Mouse (Mus musculus) hindbrain, embryonic 12.5 days (tissue): ENCODE measurements around the gene Evi2. TPM values are rescaled to one million over a fixed set of nuclear protein-coding genes. Genes with fewer than 3 reads are reported as not detected.

Experiments used
- ATAC-seq: fragments of 200-750 bp; cut with Nextera tagmentation; 2 replicates; pipeline ENCODE4 v1.8.0; 2017; ENCODE audit warnings: moderate TSS enrichment; ENCODE audit not compliant: low FRiP score
- H3K27ac ChIP-seq: fragments of 300-500 bp; sonication (generic); 2 replicates; pipeline ENCODE4 v1.5.1; 2016; ENCODE audit warnings: mild to moderate bottlenecking
- H3K27me3 ChIP-seq: fragments of 300-500 bp; sonication (generic); 2 replicates; pipeline ENCODE4 v1.6.1; 2016; ENCODE audit warnings: mild to moderate bottlenecking
- H3K36me3 ChIP-seq: fragments of 300-500 bp; sonication (generic); 2 replicates; pipeline ENCODE4 v1.6.1; 2016; ENCODE audit warnings: mild to moderate bottlenecking
- H3K4me1 ChIP-seq: fragments of 300-500 bp; sonication (generic); 2 replicates; pipeline ENCODE4 v1.6.1; 2016
- H3K4me2 ChIP-seq: fragments of 300-500 bp; sonication (generic); replicated peaks from 2 replicates; pipeline ENCODE4 v1.6.1; 2016; ENCODE audit warnings: mild to moderate bottlenecking
- H3K4me3 ChIP-seq: fragments of 300-500 bp; sonication (generic); 2 replicates; pipeline ENCODE4 v1.5.1; 2016; ENCODE audit warnings: mild to moderate bottlenecking
- H3K9ac ChIP-seq: fragments of 300-500 bp; sonication (generic); 2 replicates; pipeline ENCODE4 v1.6.1; 2016; ENCODE audit warnings: mild to moderate bottlenecking, moderate library complexity
- H3K9me3 ChIP-seq: fragments of 300-500 bp; sonication (generic); replicated peaks from 2 replicates; pipeline ENCODE4 v1.6.1; 2016; ENCODE audit warnings: mild to moderate bottlenecking
- WGBS: fragments of 180-500 bp; shearing (Covaris S2); methylation state at CpG from one replicate; pipeline ENCODE4 v1.1.7; 2016; 5-methylcytosine and 5-hydroxymethylcytosine counted together
- polyA plus RNA-seq: library from polyadenylated mRNA; unstranded; fragments of >200 nt; fragmentation: Nextera tagmentation; extraction: Ambion mirVana; gene quantifications from 2 replicates; pipeline ENCODE4 v1.2.1, GENCODE M21; 2016

Evi2 gene
- polyA plus RNA-seq, 1 experiment from 2014 or later, result 1.2 TPM

DNA sequence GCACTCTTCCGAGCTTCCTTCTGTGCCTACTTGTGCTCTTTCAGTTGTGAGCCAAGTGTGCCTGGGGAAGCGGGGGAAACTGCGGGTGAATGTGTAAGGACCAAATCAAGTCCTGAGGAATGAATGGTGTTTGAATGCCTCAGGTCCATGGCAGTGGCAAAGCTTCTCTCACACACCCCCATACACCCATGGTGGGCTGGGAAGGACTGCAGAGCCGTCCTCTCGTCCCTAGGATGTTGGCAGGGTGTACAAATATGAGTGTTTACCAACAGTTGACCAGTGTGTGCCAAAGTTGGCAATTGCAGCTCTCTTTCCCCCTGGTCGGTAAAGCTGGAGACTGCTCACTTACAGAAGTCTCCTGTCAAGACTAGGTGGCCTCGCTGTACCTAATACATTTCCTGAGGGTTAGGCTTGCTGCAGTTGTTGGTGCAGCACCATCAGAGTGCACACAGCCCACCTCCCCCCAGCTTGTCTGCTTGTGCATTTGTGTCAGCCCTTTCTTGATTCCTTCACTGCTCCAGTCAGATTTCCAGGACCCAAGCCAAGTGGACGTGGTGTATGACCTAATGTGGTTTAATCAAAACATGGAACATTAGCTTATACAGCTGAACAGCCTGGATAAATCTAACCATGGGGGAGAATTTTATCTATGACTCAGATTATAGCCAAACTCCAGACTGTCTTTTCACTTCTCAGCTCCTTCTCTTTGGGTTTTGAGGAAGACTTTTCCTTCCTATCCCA is 3.7 kb upstream of the Evi2 start:
- Histone ChIP-seq H3K4me1 (no peaks in the 10 kb centered on the region), H3K4me3 (no peak overlapping the region), H3K27ac (no peak overlapping the region), H3K9me3 (no peaks in the 10 kb centered on the region), H3K27me3 (no peaks in the 10 kb centered on the region), H3K4me2 (no peak overlapping the region), H3K36me3 (peaks cover 14% of the 10 kb centered on the region), H3K9ac (no peak overlapping the region)
- 88% methylated on average over 8 of the region's 8 CpGs for WGBS
- no peak for ATAC-seq

DNA sequence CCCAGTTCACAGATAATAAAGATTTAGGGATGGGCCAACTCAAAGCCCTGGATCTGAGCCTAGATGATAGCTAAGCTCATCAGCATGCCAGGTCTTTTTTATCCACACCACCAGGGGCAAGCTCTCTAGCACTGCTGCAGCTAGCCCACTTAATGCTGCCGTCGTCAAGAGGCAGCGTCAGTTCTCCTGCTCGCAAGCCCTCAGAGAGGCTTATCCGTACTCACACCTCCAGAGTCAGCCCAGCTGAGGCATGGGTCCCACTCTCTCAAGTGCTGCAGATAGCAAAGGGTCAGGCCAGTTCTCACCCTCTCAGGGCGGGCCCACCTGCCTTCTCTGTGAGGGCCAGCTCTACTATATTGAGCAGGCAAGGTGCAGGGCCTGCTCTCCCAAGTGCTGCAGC is 2.9 kb upstream of the Evi2 start:
- no peak overlapping the region for H3K4me3 ChIP-seq
- H3K9me3 ChIP-seq, result no peaks in the 10 kb centered on the region
- H3K9ac ChIP-seq, result no peak overlapping the region
- no peak overlapping the region for H3K4me2 ChIP-seq
- ATAC-seq, result no peak
- peaks cover 15% of the 10 kb centered on the region for H3K36me3 ChIP-seq
- H3K4me1 ChIP-seq, result no peaks in the 10 kb centered on the region
- H3K27ac ChIP-seq, result no peak overlapping the region
- whole genome bisulfite sequencing, result 93% methylated on average over 6 of the region's 6 CpGs
- H3K27me3 ChIP-seq, result no peaks in the 10 kb centered on the region

DNA sequence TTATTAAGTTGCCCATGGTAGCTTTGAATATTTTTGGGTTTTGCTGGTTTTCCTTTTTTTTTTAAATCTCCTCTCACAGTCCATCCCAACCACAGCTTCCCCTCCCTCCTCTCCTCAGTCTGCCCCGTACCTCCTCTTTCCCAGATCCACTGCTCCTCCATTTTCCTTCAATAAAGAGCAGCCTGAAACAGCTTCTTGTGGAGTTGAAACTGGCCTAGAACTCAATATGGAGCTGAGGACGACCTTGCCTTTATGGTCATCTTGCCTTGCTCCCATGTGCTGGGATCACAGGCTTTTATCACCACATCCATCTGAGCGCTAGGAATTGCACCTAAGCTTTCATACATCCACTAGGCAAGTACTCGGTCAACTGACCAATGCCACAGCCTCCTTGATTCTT is 1.1 kb upstream of the Evi2 start:
- Histone ChIP-seq H3K9me3 (no peaks in the 10 kb centered on the region), H3K36me3 (peaks cover 14% of the 10 kb centered on the region), H3K27me3 (no peaks in the 10 kb centered on the region), H3K4me2 (no peak overlapping the region), H3K4me1 (no peaks in the 10 kb centered on the region), H3K9ac (no peak overlapping the region), H3K4me3 (no peak overlapping the region), H3K27ac (no peak overlapping the region)
- 95% methylated on average over 4 of the region's 4 CpGs for whole genome bisulfite sequencing
- ATAC-seq, result no peak

DNA sequence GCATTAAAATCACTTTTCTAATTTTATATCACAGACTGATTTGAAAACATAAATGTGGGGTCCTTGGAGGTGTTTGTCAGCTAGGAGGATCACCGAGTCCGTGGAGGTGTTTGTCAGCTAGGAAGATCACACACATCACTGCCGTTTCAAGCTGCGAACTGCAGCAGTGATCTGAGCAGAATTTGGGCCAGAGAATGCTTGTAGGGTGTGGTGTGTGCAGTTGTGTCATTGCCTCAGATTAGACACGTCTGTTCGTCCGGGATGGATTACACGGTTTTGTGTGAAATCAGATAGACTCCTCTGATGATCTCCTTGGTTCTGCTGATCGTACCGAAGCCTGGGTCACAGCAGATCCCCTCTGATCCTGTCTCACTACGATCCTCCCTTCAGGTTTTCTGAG is 385 bp upstream of the Evi2 start:
- no peak for ATAC-seq
- H3K4me2 ChIP-seq, result no peak overlapping the region
- no peaks in the 10 kb centered on the region for H3K27me3 ChIP-seq
- H3K9ac ChIP-seq, result no peak overlapping the region
- H3K4me3 ChIP-seq, result no peak overlapping the region
- no peaks in the 10 kb centered on the region for H3K9me3 ChIP-seq
- H3K4me1 ChIP-seq, result no peaks in the 10 kb centered on the region
- no peak overlapping the region for H3K27ac ChIP-seq
- peaks cover 10% of the 10 kb centered on the region for H3K36me3 ChIP-seq
- WGBS, result 91% methylated on average over 11 of the region's 11 CpGs

DNA sequence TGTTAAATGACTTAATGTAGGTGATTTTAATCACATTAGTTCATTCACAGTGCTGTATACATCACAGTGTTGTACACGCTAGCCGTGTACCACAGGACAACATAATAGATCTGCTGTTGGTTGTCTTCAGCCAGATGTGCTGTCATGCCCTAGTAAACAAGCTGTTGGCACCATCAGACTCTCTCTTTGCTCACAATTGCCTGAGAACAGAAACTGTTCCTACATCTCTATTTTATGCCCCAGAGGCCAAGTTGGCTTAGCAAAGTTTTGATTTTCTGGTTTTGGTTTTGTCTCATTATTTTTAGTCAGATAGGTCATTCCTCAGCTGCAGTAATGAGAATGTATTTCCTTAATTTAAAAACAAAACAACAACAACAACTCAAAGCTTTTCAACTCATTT is 653 bp downstream of the Evi2 start:
- Histone ChIP-seq H3K4me2 (no peak overlapping the region), H3K36me3 (peaks cover 8% of the 10 kb centered on the region; the same call in 1 of the 2 replicates), H3K27me3 (no peaks in the 10 kb centered on the region), H3K27ac (no peak overlapping the region), H3K4me1 (no peaks in the 10 kb centered on the region), H3K4me3 (no peak overlapping the region), H3K9ac (no peak overlapping the region), H3K9me3 (no peaks in the 10 kb centered on the region)
- 83% methylated on average over 2 of the region's 2 CpGs for WGBS
- ATAC-seq, result no peak

DNA sequence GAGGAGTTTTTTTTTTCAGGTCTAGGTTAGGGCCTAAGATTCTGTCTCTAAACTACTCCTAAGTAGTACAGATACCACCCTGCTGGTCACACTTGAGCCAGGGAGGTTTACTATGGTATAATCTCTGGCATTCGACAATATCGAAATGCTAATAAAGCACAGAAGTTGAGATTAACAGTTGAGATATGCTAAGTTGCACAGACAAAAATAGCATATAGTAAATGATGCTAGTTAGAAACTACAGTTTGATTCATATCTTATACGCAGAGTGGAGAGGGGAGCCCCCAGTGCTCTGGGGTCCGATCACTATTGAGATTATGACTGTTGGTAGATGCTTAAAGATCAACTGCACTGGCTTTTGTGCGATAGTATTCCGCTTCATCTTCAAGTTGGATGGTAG is 1.2 kb downstream of the Evi2 start:
- H3K4me3 ChIP-seq, result no peak overlapping the region
- H3K9me3 ChIP-seq, result no peaks in the 10 kb centered on the region
- no peak for ATAC-seq
- no peak overlapping the region for H3K4me2 ChIP-seq
- H3K36me3 ChIP-seq, result peaks cover 8% of the 10 kb centered on the region; the same call in 1 of the 2 replicates
- no peaks in the 10 kb centered on the region for H3K27me3 ChIP-seq
- no peak overlapping the region for H3K27ac ChIP-seq
- WGBS, result 98% methylated on average over 6 of the region's 6 CpGs
- H3K4me1 ChIP-seq, result no peaks in the 10 kb centered on the region
- H3K9ac ChIP-seq, result no peak overlapping the region

DNA sequence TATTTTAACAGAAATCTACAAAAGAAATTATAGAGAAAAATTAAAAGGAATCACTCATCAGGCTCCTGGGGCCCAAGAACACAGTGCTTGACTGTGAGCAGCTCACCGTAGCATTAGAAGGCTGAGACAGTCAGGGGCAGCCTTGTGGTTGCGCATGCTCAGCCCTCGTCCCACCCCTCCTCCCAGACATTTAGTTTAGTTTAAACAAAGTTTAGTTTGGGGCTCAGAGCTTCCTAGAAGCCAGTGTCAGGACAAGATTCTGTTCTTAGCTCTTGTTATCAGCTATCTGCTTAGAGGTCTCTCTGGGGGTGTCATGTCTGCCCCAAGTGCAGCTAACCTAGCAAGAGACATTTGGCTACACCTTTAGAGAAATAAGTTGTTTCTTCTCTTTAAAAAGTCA is 1.8 kb downstream of the Evi2 start:
- Histone ChIP-seq H3K27me3 (no peaks in the 10 kb centered on the region), H3K4me1 (no peaks in the 10 kb centered on the region), H3K27ac (no peak overlapping the region), H3K4me2 (no peak overlapping the region), H3K36me3 (peaks cover 8% of the 10 kb centered on the region; the same call in 1 of the 2 replicates), H3K9me3 (no peaks in the 10 kb centered on the region), H3K9ac (no peak overlapping the region), H3K4me3 (no peak overlapping the region)
- 95% methylated on average over 3 of the region's 3 CpGs for WGBS
- no peak for ATAC-seq

DNA sequence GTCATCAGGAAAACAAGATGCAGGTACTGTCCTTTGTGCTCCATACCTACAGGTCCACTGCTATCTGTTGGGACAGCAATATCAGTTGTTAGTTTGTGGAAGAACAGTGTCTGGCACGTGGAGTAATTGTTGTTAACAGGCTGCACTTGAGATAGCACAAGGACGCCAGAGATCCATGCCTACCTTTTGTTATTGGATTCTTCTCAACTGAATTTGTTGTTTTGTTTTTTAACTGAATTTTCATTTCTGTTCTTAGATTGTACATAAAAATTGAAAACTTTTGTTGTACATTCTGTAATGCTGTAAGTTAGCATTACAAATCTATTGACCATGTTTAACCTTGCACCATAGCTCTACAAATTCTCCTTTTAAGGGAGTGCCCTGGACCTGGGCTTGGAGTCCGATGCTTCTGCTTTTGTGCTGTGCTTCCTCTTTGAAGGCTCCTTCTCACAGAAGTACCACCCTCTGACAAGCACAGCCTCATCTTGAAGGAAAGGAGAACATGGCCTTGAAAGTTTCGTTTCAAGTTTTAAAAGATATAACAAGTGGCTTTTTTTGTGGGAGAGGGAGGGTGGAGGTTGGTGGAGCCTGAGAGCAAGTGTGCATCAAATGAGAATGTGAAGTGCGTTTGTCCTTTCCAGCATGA is 2.5 kb downstream of the Evi2 start:
- Histone ChIP-seq H3K4me1 (no peaks in the 10 kb centered on the region), H3K27ac (no peak overlapping the region), H3K4me3 (no peak overlapping the region), H3K4me2 (no peak overlapping the region), H3K9ac (no peak overlapping the region), H3K27me3 (no peaks in the 10 kb centered on the region), H3K36me3 (peaks cover 8% of the 10 kb centered on the region; the same call in 1 of the 2 replicates), H3K9me3 (no peaks in the 10 kb centered on the region)
- ATAC-seq, result no peak
- 93% methylated on average over 5 of the region's 5 CpGs for WGBS

DNA sequence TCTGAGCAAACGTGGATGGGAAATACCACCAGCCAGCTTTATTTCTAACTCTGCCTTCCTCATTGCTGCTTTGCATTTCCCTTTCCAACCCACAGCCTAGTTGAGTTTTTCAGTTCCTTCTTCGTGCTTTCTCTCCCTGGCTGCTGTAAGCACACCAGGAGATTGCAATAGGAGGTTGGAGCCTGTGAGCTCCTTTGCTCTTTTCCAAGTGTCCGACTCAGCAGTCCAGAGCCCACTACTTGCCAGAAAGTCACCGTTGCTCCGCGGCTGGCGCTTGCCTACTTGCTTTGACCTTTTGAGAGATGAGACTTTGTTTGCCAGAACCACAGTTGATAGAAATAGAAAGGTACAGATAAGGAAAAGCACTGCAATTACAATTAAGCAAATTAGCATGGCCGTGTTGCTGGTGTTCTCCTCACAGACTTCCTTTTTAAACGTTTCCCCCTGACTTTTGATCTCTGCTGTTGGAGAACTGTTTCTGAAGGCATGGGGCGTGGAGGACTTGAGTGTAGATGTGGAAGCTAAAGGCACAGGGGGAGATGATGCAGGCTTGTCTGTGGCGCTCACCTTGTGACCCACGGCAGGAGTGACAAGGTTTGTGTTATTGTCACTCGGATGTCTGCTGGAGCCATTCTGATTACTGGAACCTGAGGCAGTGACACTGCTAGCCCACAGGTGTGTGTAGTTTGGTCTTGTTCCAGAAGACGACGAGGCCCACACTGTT is 3.2 kb downstream of the Evi2 start:
- Histone ChIP-seq H3K9me3 (no peaks in the 10 kb centered on the region), H3K4me2 (no peak overlapping the region), H3K27ac (no peak overlapping the region), H3K4me1 (no peaks in the 10 kb centered on the region), H3K27me3 (no peaks in the 10 kb centered on the region), H3K4me3 (no peak overlapping the region), H3K36me3 (peaks cover 8% of the 10 kb centered on the region; the same call in 1 of the 2 replicates), H3K9ac (no peak overlapping the region)
- ATAC-seq, result no peak
- WGBS, result 87% methylated on average over 15 of the region's 15 CpGs

DNA sequence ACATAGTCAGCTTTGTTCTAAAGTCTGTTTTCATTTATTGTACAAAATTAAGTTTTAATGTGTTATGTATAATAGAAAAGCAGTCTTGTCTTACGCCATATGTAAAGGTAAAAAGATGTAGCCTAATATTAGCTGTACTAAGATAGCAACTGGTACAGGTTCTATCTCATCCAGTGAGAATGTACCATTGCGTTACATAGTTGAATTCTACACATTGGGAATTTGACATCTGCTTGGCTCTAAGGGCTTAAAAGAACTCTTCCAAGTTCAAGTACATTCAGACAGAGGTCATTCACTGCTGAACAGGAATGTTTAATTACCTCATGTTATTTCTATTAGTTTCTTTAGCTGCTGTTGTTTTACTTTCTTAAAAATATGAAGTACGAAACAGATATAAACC is 3.8 kb downstream of the Evi2 start:
- WGBS, result 94% methylated on average over 3 of the region's 3 CpGs
- peaks cover 8% of the 10 kb centered on the region; the same call in 1 of the 2 replicates for H3K36me3 ChIP-seq

DNA sequence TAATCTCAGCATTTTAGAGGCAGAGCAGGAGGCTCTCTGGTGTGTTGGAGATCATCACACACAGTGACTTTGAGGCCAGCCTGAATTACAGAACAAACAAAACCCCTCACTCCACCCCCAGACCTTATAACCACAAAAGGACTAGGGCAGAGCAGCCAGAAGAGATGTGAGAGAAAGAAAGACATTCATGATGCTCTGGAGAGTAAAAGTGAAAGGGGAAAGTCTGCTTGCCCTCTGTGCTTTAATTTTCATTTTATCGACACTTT is 6.1 kb downstream of the Evi2 start:
- WGBS, result 77% methylated on average over 1 of the region's 1 CpGs
- 0 out of 2 replicates have a peak, but pooled peaks cover 8% of the 10 kb centered on the region for H3K36me3 ChIP-seq
- no peak overlapping the region for H3K27ac ChIP-seq
- ATAC-seq, result no peak
- no peak overlapping the region for H3K9ac ChIP-seq
- H3K27me3 ChIP-seq, result no peaks in the 10 kb centered on the region
- H3K4me1 ChIP-seq, result no peaks in the 10 kb centered on the region
- H3K4me2 ChIP-seq, result no peak overlapping the region
- no peak overlapping the region for H3K4me3 ChIP-seq
- H3K9me3 ChIP-seq, result no peaks in the 10 kb centered on the region

More for the DNA sequence above, 3.8 kb downstream of the Evi2 start:
- Histone ChIP-seq H3K27ac (no peak overlapping the region), H3K4me3 (no peak overlapping the region), H3K27me3 (no peaks in the 10 kb centered on the region), H3K9ac (no peak overlapping the region), H3K4me1 (no peaks in the 10 kb centered on the region), H3K4me2 (no peak overlapping the region), H3K9me3 (no peaks in the 10 kb centered on the region)
- ATAC-seq, result no peak

DNA sequence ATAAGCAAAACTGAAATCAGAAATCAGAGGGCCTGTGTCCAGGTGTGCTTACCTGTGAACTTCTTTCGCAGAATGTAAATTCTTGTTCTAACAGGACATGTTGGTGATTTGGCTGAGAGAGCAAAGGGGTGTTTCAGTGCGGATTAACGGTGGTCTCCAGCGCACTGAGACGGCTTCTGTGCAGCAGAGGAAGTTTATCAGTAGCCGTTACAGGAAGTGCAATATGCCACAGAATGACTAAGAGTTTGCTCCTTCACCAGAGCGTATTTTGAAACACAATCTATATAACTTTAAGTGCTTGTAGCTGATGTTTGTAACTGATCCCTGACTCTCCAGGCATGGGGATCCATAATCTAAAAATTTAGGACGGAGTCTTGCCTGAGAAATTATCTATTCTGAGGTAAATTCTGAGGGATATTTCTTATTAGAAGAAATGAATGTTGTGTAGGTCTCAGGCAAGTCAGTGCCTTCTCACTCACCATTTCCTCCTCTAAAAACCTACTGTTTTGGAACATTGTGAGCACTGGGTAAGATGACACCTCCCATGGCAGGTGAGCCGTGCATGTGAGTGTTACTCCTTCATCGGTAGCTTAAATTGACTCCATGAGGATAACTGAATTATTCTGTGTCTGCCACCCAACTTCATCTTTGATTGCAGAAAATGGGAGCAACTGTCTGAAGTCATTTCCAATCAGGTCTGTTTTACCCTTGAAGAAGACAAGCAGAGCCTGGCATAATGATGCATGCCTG is 6.7 kb downstream of the Evi2 start, which contains the start of gene Evi2b:
Gene Evi2b, minus strand, starts transcription at position 203 of the 750 bp plus-strand sequence.
- Histone ChIP-seq H3K9ac (no peak within 1 kb of the TSS), H3K27me3 (no peaks in the 10 kb centered on the region), H3K4me1 (no peaks in the 10 kb centered on the region), H3K9me3 (no peaks in the 10 kb centered on the region), H3K4me3 (no peak within 1 kb of the TSS), H3K36me3 (0 out of 2 replicates have a peak, but pooled peaks cover 8% of the 10 kb centered on the region), H3K27ac (no peak within 1 kb of the TSS), H3K4me2 (no peak within 1 kb of the TSS)
- ATAC-seq, result no peak
- 90% methylated on average over 10 of the region's 10 CpGs for WGBS
